Mouse (Mus musculus): ENCODE measurements at regions not wholly inside any gene's neighbourhood (a gene's known extent, or its start where the extent isn't known, plus 50 kb on each side); places are given as distances from the start of the nearest gene placed in this dataset.

- TF ChIP-seq CTCF (IDR thresholded peaks at IDR 0.05; ENCODE audit: insufficient read depth, low read length) (no peak), POLR2A (IDR thresholded peaks at IDR 0.05; ENCODE audit: borderline replicate concordance, extremely low read depth, low read depth, low read length) (no peak)
These were observed 138.0 kb upstream of the Gm37988 start for GRCm38 (mm10) chr1:4669732-4670131.

All from lung, adult 2 months (tissue).